Mouse (Mus musculus) lung, embryonic 14.5 days (tissue): Measurements from ENCODE around the gene Nek9. TPM values are rescaled to one million over a fixed set of nuclear protein-coding genes. Genes with fewer than 3 reads are reported as not detected.

ENCODE experiments used
- ATAC-seq: fragments of 200-750 bp; cut with Nextera tagmentation; 2 replicates; pipeline ENCODE4 v1.8.0; 2017; ENCODE audit warnings: mild to moderate bottlenecking, moderate TSS enrichment, moderate library complexity; ENCODE audit not compliant: insufficient read depth
- DNase-seq: peaks from one replicate; pipeline ENCODE4 v3.0.0-alpha.2; 2015
- H3K27ac ChIP-seq: fragments of 300-500 bp; sonication (generic); 2 replicates; pipeline ENCODE4 v1.5.1; 2014; ENCODE audit warnings: low read depth, mild to moderate bottlenecking, moderate library complexity
- H3K27me3 ChIP-seq: fragments of 300-500 bp; sonication (generic); 2 replicates; pipeline ENCODE4 v1.6.1; 2014; ENCODE audit warnings: low read length, control low read depth; ENCODE audit not compliant: insufficient read depth
- H3K36me3 ChIP-seq: fragments of 300-500 bp; sonication (generic); 2 replicates; pipeline ENCODE4 v1.6.1; 2014; ENCODE audit warnings: control low read depth; ENCODE audit not compliant: insufficient read depth
- H3K4me1 ChIP-seq: fragments of 300-500 bp; sonication (generic); 2 replicates; pipeline ENCODE4 v1.6.1; 2014; ENCODE audit warnings: antibody characterized with exemption, control low read depth; ENCODE audit not compliant: insufficient read depth
- H3K4me2 ChIP-seq: fragments of 300-500 bp; sonication (generic); 2 replicates; pipeline ENCODE4 v1.6.1; 2014; ENCODE audit warnings: mild to moderate bottlenecking
- H3K4me3 ChIP-seq: fragments of 300-500 bp; sonication (generic); 2 replicates; pipeline ENCODE4 v1.5.1; 2014; ENCODE audit warnings: low read depth, low read length
- H3K9ac ChIP-seq: fragments of 300-500 bp; sonication (generic); 2 replicates; pipeline ENCODE4 v1.6.1; 2014
- H3K9me3 ChIP-seq: fragments of 300-500 bp; sonication (generic); 2 replicates; pipeline ENCODE4 v1.6.1; 2016; ENCODE audit warnings: low read depth, low read length, control low read depth
- CTCF ChIP-seq: IDR thresholded peaks from 2 replicates; pipeline ENCODE4 v1.5.1; 2016; ENCODE audit warnings: antibody characterized with exemption, low read depth
- WGBS: fragments of 180-500 bp; shearing (Covaris S2); extraction: QIAGEN DNeasy Blood & Tissue Kit; methylation state at CpG from one replicate; pipeline ENCODE4 v1.1.7; 2014; 5-methylcytosine and 5-hydroxymethylcytosine counted together
- polyA plus RNA-seq: library from polyadenylated mRNA; unstranded; fragments of >200 nt; fragmentation: Nextera tagmentation; extraction: Ambion mirVana; gene quantifications from 2 replicates; pipeline ENCODE4 v1.2.1, GENCODE M21; 2014

Nek9 gene
- polyA plus RNA-seq, 1 experiment from 2014 or later, result 18.2 TPM

- TF ChIP-seq CTCF, result no peak
- 82% methylated on average over 2 of the region's 2 CpGs for WGBS
- H3K27ac ChIP-seq, result no peak overlapping the region
Observed at GRCm38 (mm10) chr12:85378271-85378670, 39.1 kb upstream of the Nek9 start.

GRCm38 (mm10) chr12:85374561-85375272 lies 35.6 kb upstream of the Nek9 start, which contains the start of gene Tmed10:
Gene Tmed10, minus strand, starts transcription at chr12:85374847.
- H3K4me2 ChIP-seq, result peak within 1 kb of the TSS; percentile 85
- DNase-seq (peak; percentile 97), ATAC-seq (peak; percentile 95)
- peak within 1 kb of the TSS; percentile 93 for H3K9ac ChIP-seq
- TF ChIP-seq CTCF, result no peak
- H3K9me3 ChIP-seq, result no peaks in the 10 kb centered on the region
- H3K27me3 ChIP-seq, result no peaks in the 10 kb centered on the region
- H3K4me3 ChIP-seq, result peak within 1 kb of the TSS; percentile 90
- H3K27ac ChIP-seq, result peak within 1 kb of the TSS; percentile 88
- H3K4me1 ChIP-seq, result 0 out of 2 replicates have a peak, but pooled peaks cover 8% of the 10 kb centered on the region
- under 1% methylated on average over 35 of the region's 37 CpGs for WGBS
- 0 out of 2 replicates have a peak, but pooled peaks cover 2% of the 10 kb centered on the region for H3K36me3 ChIP-seq

More at GRCm38 (mm10) chr12:85378271-85378670, 39.1 kb upstream of the Nek9 start:
- Histone ChIP-seq H3K9ac (no peak overlapping the region), H3K4me2 (no peak overlapping the region), H3K9me3 (no peaks in the 10 kb centered on the region), H3K4me3 (no peak overlapping the region), H3K27me3 (no peaks in the 10 kb centered on the region), H3K36me3 (no peaks in the 10 kb centered on the region), H3K4me1 (0 out of 2 replicates have a peak, but pooled peaks cover 4% of the 10 kb centered on the region)
- DNase-seq, result no peak
- no peak for ATAC-seq

GRCm38 (mm10) chr12:85373591-85374560 lies 34.7 kb upstream of the Nek9 start:
- TF ChIP-seq CTCF, result no peak
- Histone ChIP-seq H3K27ac (peak overlapping the region; percentile 88), H3K4me1 (0 out of 2 replicates have a peak, but pooled peaks cover 8% of the 10 kb centered on the region), H3K36me3 (0 out of 2 replicates have a peak, but pooled peaks cover 2% of the 10 kb centered on the region), H3K9me3 (no peaks in the 10 kb centered on the region), H3K9ac (peak overlapping the region; percentile 93), H3K4me3 (peak overlapping the region; percentile 90), H3K4me2 (peak overlapping the region; percentile 85), H3K27me3 (no peaks in the 10 kb centered on the region)
- WGBS, result under 1% methylated on average over 47 of the region's 53 CpGs
- peak; percentile 74 for DNase-seq
- peak; percentile 77 for ATAC-seq

- no peak overlapping the region for H3K4me3 ChIP-seq
- ATAC-seq (no peak), DNase-seq (no peak)
- H3K27me3 ChIP-seq, result no peaks in the 10 kb centered on the region
- 0 out of 2 replicates have a peak, but pooled peaks cover 2% of the 10 kb centered on the region for H3K36me3 ChIP-seq
- no peaks in the 10 kb centered on the region for H3K9me3 ChIP-seq
- no peak overlapping the region for H3K27ac ChIP-seq
- H3K4me1 ChIP-seq, result 0 out of 2 replicates have a peak, but pooled peaks cover 8% of the 10 kb centered on the region
- H3K9ac ChIP-seq, result no peak overlapping the region
- H3K4me2 ChIP-seq, result peak overlapping the region; percentile 85
- no peak for TF ChIP-seq CTCF
- WGBS, result 71% methylated on average over 8 of the region's 8 CpGs
Observed at GRCm38 (mm10) chr12:85372068-85372665, 33.0 kb upstream of the Nek9 start.

GRCm38 (mm10) chr12:85368441-85369063 lies 29.4 kb upstream of the Nek9 start:
- Histone ChIP-seq H3K27ac (no peak overlapping the region), H3K4me2 (no peak overlapping the region), H3K36me3 (0 out of 2 replicates have a peak, but pooled peaks cover 2% of the 10 kb centered on the region), H3K9me3 (no peaks in the 10 kb centered on the region), H3K9ac (no peak overlapping the region), H3K4me3 (no peak overlapping the region), H3K27me3 (no peaks in the 10 kb centered on the region), H3K4me1 (0 out of 2 replicates have a peak, but pooled peaks cover 5% of the 10 kb centered on the region)
- TF ChIP-seq CTCF, result no peak
- 68% methylated on average over 6 of the region's 6 CpGs for WGBS
- ATAC-seq, result no peak
- no peak for DNase-seq

- Histone ChIP-seq H3K4me1 (no peaks in the 10 kb centered on the region), H3K4me3 (no peak overlapping the region), H3K9ac (no peak overlapping the region), H3K36me3 (no peaks in the 10 kb centered on the region), H3K27ac (no peak overlapping the region), H3K9me3 (no peaks in the 10 kb centered on the region), H3K4me2 (no peak overlapping the region), H3K27me3 (no peaks in the 10 kb centered on the region)
- 80% methylated on average over 3 of the region's 3 CpGs for WGBS
- no peak for TF ChIP-seq CTCF
- ATAC-seq (no peak), DNase-seq (no peak)
Observed at GRCm38 (mm10) chr12:85366271-85366670, 27.1 kb upstream of the Nek9 start.
